8 mouse cellular contexts compared by ENCODE assay signal in genomic region chr7:141096649-141097056, GRCm38 (mm10). TPM values are rescaled to one million over a fixed set of nuclear protein-coding genes. Genes with fewer than 3 reads are reported as not detected.
DNase-seq lines count a peak whose midpoint lies in the region; ATAC-seq and TF ChIP-seq lines count a peak whose summit lies in the region.

No protein-coding gene starts in this region.

- peak; percentile 49 for ATAC-seq in liver, embryonic 12.5 days
- no peak for ATAC-seq in forebrain, embryonic 12.5 days (ENCODE audit: low FRiP score)

- no peaks in the 10 kb centered on the region for H3K36me3 ChIP-seq in C2C12 (ENCODE audit: control insufficient read depth, insufficient read depth)
- H3K36me3 ChIP-seq in liver, embryonic 12.5 days, result no peaks in the 10 kb centered on the region; the same call in 1 of the 2 replicates
- H3K36me3 ChIP-seq in small intestine, adult 2 months (ENCODE audit: control insufficient read depth, insufficient read depth, low read length), result peaks cover under 1% of the 10 kb centered on the region
- no peaks in the 10 kb centered on the region for H3K36me3 ChIP-seq in forebrain, embryonic 12.5 days (replicated peaks)

- peaks cover 70% of the 10 kb centered on the region for H3K4me1 ChIP-seq in liver, embryonic 12.5 days
- peaks cover 10% of the 10 kb centered on the region for H3K4me1 ChIP-seq in small intestine, adult 2 months (ENCODE audit: control insufficient read depth, insufficient read depth, insufficient read length, low read length)
- peaks cover 20% of the 10 kb centered on the region for H3K4me1 ChIP-seq in forebrain, embryonic 12.5 days

- no peak for TF ChIP-seq CTCF in C2C12 (IDR thresholded peaks at IDR 0.05; ENCODE audit: control insufficient read depth, insufficient read depth, insufficient read length)
- no peak for TF ChIP-seq CTCF in small intestine, adult 2 months (IDR thresholded peaks at IDR 0.05; ENCODE audit: extremely low read depth, insufficient read length, insufficient replicate concordance, low read depth, low read length)

- peak overlapping the region; percentile 58 for H3K4me2 ChIP-seq in liver, embryonic 12.5 days
- no peak overlapping the region for H3K4me2 ChIP-seq in forebrain, embryonic 12.5 days

- 10% methylated on average over 6 of the region's 6 CpGs for WGBS in liver, embryonic 12.5 days (ENCODE audit: insufficient replicate concordance)
- WGBS in small intestine, adult 2 months, result 56% methylated on average over 6 of the region's 6 CpGs
- WGBS in forebrain, embryonic 12.5 days, result 40% methylated on average over 6 of the region's 6 CpGs

- no peaks in the 10 kb centered on the region for H3K79me2 ChIP-seq in C2C12 (ENCODE audit: control insufficient read depth, insufficient read depth)

- peak overlapping the region; percentile 16 for H3ac ChIP-seq in C2C12 (ENCODE audit: control insufficient read depth, insufficient read length, low read depth)

- peak overlapping the region; percentile 77 for H3K27ac ChIP-seq in liver, embryonic 12.5 days
- H3K27ac ChIP-seq in small intestine, adult 2 months (ENCODE audit: insufficient read depth, low read depth, low read length), result peak overlapping the region; percentile 63
- no peak overlapping the region for H3K27ac ChIP-seq in forebrain, embryonic 12.5 days

- no peaks in the 10 kb centered on the region for H3K9me3 ChIP-seq in liver, embryonic 12.5 days (replicated peaks)
- no peaks in the 10 kb centered on the region for H3K9me3 ChIP-seq in forebrain, embryonic 12.5 days

- H3K79me3 ChIP-seq in C2C12 (ENCODE audit: low read depth), result no peaks in the 10 kb centered on the region

- peak; percentile 78 for DNase-seq in adrenal gland, postnatal 14 days
- peak; percentile 66 to 69 for DNase-seq in heart, postnatal 10 days
- no peak for DNase-seq in urinary bladder, postnatal 25 days (ENCODE audit: low spot score)
- DNase-seq in layer of hippocampus, postnatal 36 days, result no peak

- intact Hi-C loops in heart, postnatal 10 days (cut with DNase I), result no loop called here

- H3K4me3 ChIP-seq in C2C12 (ENCODE audit: insufficient read depth, poor library complexity, severe bottlenecking), result peak overlapping the region; percentile 11
- H3K4me3 ChIP-seq in liver, embryonic 12.5 days, result peak overlapping the region; percentile 30
- H3K4me3 ChIP-seq in small intestine, adult 2 months (ENCODE audit: low read depth, low read length), result peak overlapping the region; percentile 51
- H3K4me3 ChIP-seq in forebrain, embryonic 12.5 days (replicated peaks), result no peak overlapping the region

- no peak for TF ChIP-seq POLR2A in small intestine, adult 2 months (IDR thresholded peaks at IDR 0.05; ENCODE audit: low read depth, low read length)

- H3K9ac ChIP-seq in liver, embryonic 12.5 days, result peak overlapping the region; percentile 57
- H3K9ac ChIP-seq in forebrain, embryonic 12.5 days, result no peak overlapping the region

- peaks cover 10% of the 10 kb centered on the region for H3K27me3 ChIP-seq in C2C12 (ENCODE audit: control insufficient read depth, insufficient read depth, insufficient read length)
- H3K27me3 ChIP-seq in liver, embryonic 12.5 days (replicated peaks), result peaks cover 41% of the 10 kb centered on the region
- no peaks in the 10 kb centered on the region for H3K27me3 ChIP-seq in small intestine, adult 2 months (ENCODE audit: control insufficient read depth, insufficient read depth, low read length)
- peaks cover 76% of the 10 kb centered on the region for H3K27me3 ChIP-seq in forebrain, embryonic 12.5 days

TF ChIP-seq in C2C12, 6 proteins besides CTCF, POLR2A, EP300 and RAD21:
- TF ChIP-seq MYOG (IDR thresholded peaks at IDR 0.05; ENCODE audit: control insufficient read depth, extremely low read depth, insufficient read length) (no peak), FOSL1 (IDR thresholded peaks at IDR 0.05; ENCODE audit: insufficient read depth, low read length, poor library complexity, severe bottlenecking) (no peak), MYOD1 (IDR thresholded peaks at IDR 0.05; ENCODE audit: control insufficient read depth, insufficient read length, low read depth) (no peak), MAX (IDR thresholded peaks at IDR 0.05) (no peak), CEBPB (IDR thresholded peaks at IDR 0.05; ENCODE audit: low read depth) (no peak), USF1 (IDR thresholded peaks at IDR 0.05; ENCODE audit: low read depth) (no peak)

RNA-seq across cellular contexts. Expression of gene Sigirr, which starts 3.7 kb away (rescaled TPM):
- 13.9 TPM for polyA plus RNA-seq in C2C12 (2012; fragmentation: generic; extraction: Trizol)
- total RNA-seq in adrenal gland, postnatal 14 days (2021), result 7.5 and 10.0 TPM in 2 replicates
- total RNA-seq in heart, postnatal 10 days (2021), result 1 to 10 TPM; 6.7 to 8.2 TPM
- 16.0 and 16.5 TPM in 2 replicates for polyA plus RNA-seq in liver, embryonic 12.5 days (2016; fragmentation: Nextera tagmentation; extraction: Ambion mirVana)
- polyA plus RNA-seq in small intestine, adult 2 months (2012; rRNA removed), result 19.8 and 38.3 TPM in 2 replicates
- 1 to 10 TPM; 1.7 to 2.4 TPM for total RNA-seq in layer of hippocampus, postnatal 36 days (2021)
- 1.3 and 1.5 TPM in 2 replicates for polyA plus RNA-seq in forebrain, embryonic 12.5 days (2016; fragmentation: Nextera tagmentation; extraction: Ambion mirVana)

RNA-seq across cellular contexts. Expression of gene Pkp3, which starts 18.6 kb away (rescaled TPM):
- 0.88 TPM for polyA plus RNA-seq in C2C12 (2012; fragmentation: generic; extraction: Trizol)
- 0.96 and 3.5 TPM in 2 replicates for total RNA-seq in adrenal gland, postnatal 14 days (2021)
- total RNA-seq in heart, postnatal 10 days (2021), result under 1 TPM in 1 of 2 experiments, not detected in 1; 0.24 TPM
- polyA plus RNA-seq in liver, embryonic 12.5 days (2016; fragmentation: Nextera tagmentation; extraction: Ambion mirVana), result 0.71 and 1.1 TPM in 2 replicates
- polyA plus RNA-seq in small intestine, adult 2 months (2012; rRNA removed), result 87.5 and 236 TPM in 2 replicates
- not detected for total RNA-seq in layer of hippocampus, postnatal 36 days (2021)
- 1.3 and 1.5 TPM in 2 replicates for polyA plus RNA-seq in forebrain, embryonic 12.5 days (2016; fragmentation: Nextera tagmentation; extraction: Ambion mirVana)

RNA-seq across cellular contexts. Expression of gene Ano9, which starts 21.0 kb away (rescaled TPM):
- polyA plus RNA-seq in C2C12 (2012; fragmentation: generic; extraction: Trizol), result not detected
- total RNA-seq in adrenal gland, postnatal 14 days (2021), result 0.22 and 0.38 TPM in 2 replicates
- under 1 TPM; 0.10 to 0.14 TPM for total RNA-seq in heart, postnatal 10 days (2021)
- polyA plus RNA-seq in liver, embryonic 12.5 days (2016; fragmentation: Nextera tagmentation; extraction: Ambion mirVana), result 0.15 and 0.19 TPM in 2 replicates
- polyA plus RNA-seq in small intestine, adult 2 months (2012; rRNA removed), result 38.2 and 74.3 TPM in 2 replicates
- not detected for total RNA-seq in layer of hippocampus, postnatal 36 days (2021)
- 0.31 and 0.37 TPM in 2 replicates for polyA plus RNA-seq in forebrain, embryonic 12.5 days (2016; fragmentation: Nextera tagmentation; extraction: Ambion mirVana)

RNA-seq across cellular contexts. Expression of gene Ptdss2, which starts 25.5 kb away (rescaled TPM):
- 20.5 TPM for polyA plus RNA-seq in C2C12 (2012; fragmentation: generic; extraction: Trizol)
- 46.2 and 49.6 TPM in 2 replicates for total RNA-seq in adrenal gland, postnatal 14 days (2021)
- total RNA-seq in heart, postnatal 10 days (2021), result 10 to 100 TPM; 37.4 to 45.9 TPM
- polyA plus RNA-seq in liver, embryonic 12.5 days (2016; fragmentation: Nextera tagmentation; extraction: Ambion mirVana), result 159 and 164 TPM in 2 replicates
- polyA plus RNA-seq in small intestine, adult 2 months (2012; rRNA removed), result 17.5 and 26.3 TPM in 2 replicates
- 10 to 100 TPM; 48.5 to 64.9 TPM for total RNA-seq in layer of hippocampus, postnatal 36 days (2021)
- polyA plus RNA-seq in forebrain, embryonic 12.5 days (2016; fragmentation: Nextera tagmentation; extraction: Ambion mirVana), result 63.5 and 64.9 TPM in 2 replicates

RNA-seq across cellular contexts. Expression of gene B4galnt4, which starts 35.7 kb away (rescaled TPM):
- polyA plus RNA-seq in C2C12 (2012; fragmentation: generic; extraction: Trizol), result 4.0 TPM
- 1.4 and 2.7 TPM in 2 replicates for total RNA-seq in adrenal gland, postnatal 14 days (2021)
- total RNA-seq in heart, postnatal 10 days (2021), result under 1 TPM in 1 of 2 experiments, not detected in 1; 0.22 TPM
- polyA plus RNA-seq in liver, embryonic 12.5 days (2016; fragmentation: Nextera tagmentation; extraction: Ambion mirVana), result 1.9 and 2.3 TPM in 2 replicates
- polyA plus RNA-seq in small intestine, adult 2 months (2012; rRNA removed), result 5.4 and 15.8 TPM in 2 replicates
- total RNA-seq in layer of hippocampus, postnatal 36 days (2021), result 10 to 100 TPM; 92.2 to 92.3 TPM
- polyA plus RNA-seq in forebrain, embryonic 12.5 days (2016; fragmentation: Nextera tagmentation; extraction: Ambion mirVana), result 40.7 and 43.6 TPM in 2 replicates

Comparison
In these comparisons a context has a peak if more than half of its experiments do, and no peak if none do; other contexts are left out.
1. DNase-seq: peak in adrenal gland, postnatal 14 days (single experiment) and heart, postnatal 10 days (2 of 2); none in urinary bladder, postnatal 25 days (single experiment) and layer of hippocampus, postnatal 36 days (0 of 2).
2. RNA of gene Pkp3, which starts 18.6 kb away (polyA plus RNA-seq): 87.5 to 236 TPM in small intestine, adult 2 months; 1.3 to 1.5 TPM in forebrain, embryonic 12.5 days, 0.71 to 1.1 TPM in liver, embryonic 12.5 days and 0.88 TPM in C2C12 (single experiment); every median in the first group is over 10 times any median in the second.
3. RNA of gene Ano9, which starts 21.0 kb away (polyA plus RNA-seq): 38.2 to 74.3 TPM in small intestine, adult 2 months; 0.31 to 0.37 TPM in forebrain, embryonic 12.5 days, 0.15 to 0.19 TPM in liver, embryonic 12.5 days and not detected in C2C12 (single experiment); every median in the first group is over 10 times any median in the second.